Mouse (Mus musculus) testis, adult 2 months (tissue): ENCODE measurements around the gene Ube2d3.

Source experiments
- CTCF ChIP-seq: fragments of 200-500 bp; IDR thresholded peaks from 2 replicates; pipeline ENCODE4 v1.5.1; 2012; ENCODE audit warnings: low read depth, mild to moderate bottlenecking, inconsistent platforms, low read length, moderate library complexity; ENCODE audit not compliant: control insufficient read depth, insufficient read depth, insufficient replicate concordance
- POLR2A ChIP-seq: fragments of 200-500 bp; IDR thresholded peaks from 2 replicates; pipeline ENCODE4 v1.6.1; 2012; ENCODE audit warnings: low read depth, mild to moderate bottlenecking, inconsistent platforms, low read length, moderate library complexity; ENCODE audit not compliant: control insufficient read depth

DNA sequence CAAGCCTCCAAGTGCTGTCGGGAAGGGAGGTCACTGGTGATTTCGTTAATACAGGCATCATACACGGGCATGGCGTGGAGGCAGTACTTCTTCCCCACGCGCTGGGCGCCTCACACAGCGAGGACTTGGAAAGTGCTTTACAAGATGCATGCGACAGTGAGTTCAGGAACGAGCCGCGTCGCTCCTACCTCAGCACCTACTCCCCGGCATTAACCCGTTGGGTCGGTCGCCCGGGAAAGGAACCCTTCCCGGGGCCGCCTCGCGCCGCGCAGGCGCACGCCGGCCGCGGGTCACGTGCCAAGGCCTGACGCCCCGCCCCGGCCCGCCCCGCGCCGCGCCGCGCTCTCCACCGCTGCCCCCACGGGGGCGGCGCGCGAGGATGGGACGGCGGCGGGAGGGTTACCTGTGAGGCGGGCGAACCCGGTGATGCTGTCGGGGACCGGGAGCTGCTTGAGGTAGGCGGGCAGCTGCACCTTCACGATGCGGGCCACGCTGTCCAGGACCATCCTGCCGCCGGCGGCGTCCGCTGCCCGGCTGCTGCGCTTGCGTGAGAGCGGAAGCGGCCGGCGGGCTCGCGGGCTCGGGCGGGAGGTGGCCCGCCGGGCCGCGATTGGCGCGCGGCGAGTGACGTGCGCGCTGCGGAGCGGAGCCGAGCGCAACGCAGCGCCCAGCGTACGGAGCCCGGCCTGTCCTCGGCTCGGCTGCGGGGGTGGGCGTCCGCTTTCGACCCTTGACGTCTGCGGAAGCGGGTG, 14.9 kb upstream of the Ube2d3 start:
- peak; percentile 79; the same call in 1 of the 2 replicates for TF ChIP-seq POLR2A
- no peak; the same call in 1 of the 2 replicates for TF ChIP-seq CTCF
